ENCODE assay signal across 9 mouse cellular contexts in the genomic region with DNA sequence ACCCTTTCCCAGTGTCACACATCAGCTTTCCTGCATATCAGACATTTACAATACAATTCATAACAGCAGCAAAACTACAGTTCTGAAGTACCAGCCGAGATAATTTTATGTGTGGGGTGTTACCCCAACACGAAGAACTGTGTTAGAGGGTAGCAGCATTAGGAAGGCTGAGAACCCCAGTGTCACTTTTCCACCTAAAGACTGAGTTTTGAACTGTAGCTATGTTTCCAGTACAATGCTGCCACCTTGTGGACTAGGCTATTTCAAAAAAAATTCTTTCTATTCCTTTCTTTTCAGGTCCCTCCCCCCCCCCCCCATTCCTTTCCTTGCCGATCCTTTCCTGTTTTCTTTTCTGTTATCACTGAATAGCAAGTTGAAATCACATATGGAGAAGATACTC. TPM values are rescaled to one million over a fixed set of nuclear protein-coding genes. Genes with fewer than 3 reads are reported as not detected.
DNase-seq lines count a peak whose midpoint lies in the region; ATAC-seq and TF ChIP-seq lines count a peak whose summit lies in the region.
"Had no signal": no experiment of that assay in that cellular context is flagged by ENCODE, and none has a peak within 500 bp of the region (broad histone marks: within the 10 kb centered on the region; RNA-seq: fewer than 3 reads in every experiment).

No protein-coding gene starts in this region.

- H3K36me3 ChIP-seq in forebrain, embryonic 14.5 days (ENCODE audit: control insufficient read depth, insufficient read depth, low read length) = no peaks in the 10 kb centered on the region
- no peaks in the 10 kb centered on the region for H3K36me3 ChIP-seq in forebrain, embryonic 10.5 days (replicated peaks)
- no peaks in the 10 kb centered on the region for H3K36me3 ChIP-seq in liver, adult 2 months (ENCODE audit: control insufficient read depth, insufficient read depth, low read length)
- no peaks in the 10 kb centered on the region for H3K36me3 ChIP-seq in liver, embryonic 11.5 days (ENCODE audit: control insufficient read depth, insufficient read depth, low read length)
- H3K36me3 ChIP-seq in lung, embryonic 14.5 days (ENCODE audit: insufficient read depth) = no peaks in the 10 kb centered on the region

- peak; percentile 46 for TF ChIP-seq CTCF in liver, adult 2 months (IDR thresholded peaks at IDR 0.05; ENCODE audit: low read depth, low read length)
- TF ChIP-seq CTCF in Patski (IDR thresholded peaks at IDR 0.05) = peak; percentile 41
- peak; percentile 46 for TF ChIP-seq CTCF in lung, embryonic 14.5 days (IDR thresholded peaks at IDR 0.05; ENCODE audit: low read depth)

- peak; percentile 72 for DNase-seq in forebrain, embryonic 14.5 days (ENCODE audit: low spot score)
- DNase-seq in forebrain, embryonic 10.5 days (ENCODE audit: extremely low spot score, low spot score) = no peak
- peak; percentile 50 for DNase-seq in liver, adult 2 months (ENCODE audit: extremely low read depth, low read depth, low spot score)
- no peak for DNase-seq in liver, embryonic 11.5 days (ENCODE audit: low spot score)
- peak; percentile 12 for DNase-seq in Patski (ENCODE audit: low read depth, low spot score)
- DNase-seq in lung, embryonic 14.5 days = peak; percentile 88
- no peak for DNase-seq in spleen, adult 12 weeks (ENCODE audit: low spot score)

- H3K9ac ChIP-seq in forebrain, embryonic 14.5 days (ENCODE audit: low read length) = no peak overlapping the region
- H3K9ac ChIP-seq in liver, adult 2 months (ENCODE audit: low read depth, low read length) = no peak overlapping the region
- no peak overlapping the region for H3K9ac ChIP-seq in liver, embryonic 11.5 days (ENCODE audit: low read depth, low read length)
- no peak overlapping the region for H3K9ac ChIP-seq in lung, embryonic 14.5 days

- no peaks in the 10 kb centered on the region for H3K9me3 ChIP-seq in forebrain, embryonic 14.5 days (replicated peaks; ENCODE audit: control insufficient read depth, low read length)
- H3K9me3 ChIP-seq in forebrain, embryonic 10.5 days = no peaks in the 10 kb centered on the region
- no peaks in the 10 kb centered on the region; the same call in 1 of the 2 replicates for H3K9me3 ChIP-seq in liver, embryonic 11.5 days (ENCODE audit: control insufficient read depth, low read length)
- H3K9me3 ChIP-seq in lung, embryonic 14.5 days (ENCODE audit: low read depth, low read length) = no peaks in the 10 kb centered on the region

- H3K79me2 ChIP-seq in liver, adult 2 months (ENCODE audit: control insufficient read depth, insufficient read depth, low read length) = no peaks in the 10 kb centered on the region

- no peaks in the 10 kb centered on the region for H3K27me3 ChIP-seq in forebrain, embryonic 14.5 days (replicated peaks; ENCODE audit: control insufficient read depth, insufficient read depth, low read length)
- H3K27me3 ChIP-seq in forebrain, embryonic 10.5 days (ENCODE audit: poor library complexity, severe bottlenecking) = peaks cover 60% of the 10 kb centered on the region
- H3K27me3 ChIP-seq in liver, adult 2 months (ENCODE audit: control insufficient read depth, insufficient read depth, low read length) = no peaks in the 10 kb centered on the region
- no peaks in the 10 kb centered on the region for H3K27me3 ChIP-seq in liver, embryonic 11.5 days (replicated peaks; ENCODE audit: control insufficient read depth, insufficient read depth, low read length)
- peaks cover 9% of the 10 kb centered on the region for H3K27me3 ChIP-seq in Patski
- H3K27me3 ChIP-seq in lung, embryonic 14.5 days (ENCODE audit: insufficient read depth, low read length) = no peaks in the 10 kb centered on the region

- POLR2A ChIA-PET in Patski (lab: Charles Lee) = no interaction called here

- no peak overlapping the region for H3K4me3 ChIP-seq in forebrain, embryonic 14.5 days (ENCODE audit: low read depth, low read length)
- H3K4me3 ChIP-seq in forebrain, embryonic 10.5 days = no peak overlapping the region
- no peak overlapping the region for H3K4me3 ChIP-seq in liver, adult 2 months (ENCODE audit: insufficient read depth, low read depth, low read length)
- no peak overlapping the region for H3K4me3 ChIP-seq in liver, embryonic 11.5 days (ENCODE audit: low read depth, low read length)
- no peak overlapping the region for H3K4me3 ChIP-seq in lung, embryonic 14.5 days (ENCODE audit: low read depth, low read length)

- in situ Hi-C loops in Patski (cut with MboI; ENCODE audit: low pct_unique_long_range_greater_than_20kb) = loop anchor here (5.0 to 25.0 kb wide), 3 partner anchors 267 to 1537 kb away; partner anchors contain the start of genes Cltrn and Ctps2

- H3K4me2 ChIP-seq in forebrain, embryonic 14.5 days (ENCODE audit: low read length) = no peak overlapping the region
- H3K4me2 ChIP-seq in liver, embryonic 11.5 days = no peak overlapping the region
- no peak overlapping the region for H3K4me2 ChIP-seq in lung, embryonic 14.5 days

- no peaks in the 10 kb centered on the region for H3K4me1 ChIP-seq in forebrain, embryonic 14.5 days (ENCODE audit: control insufficient read depth, insufficient read depth, low read length)
- H3K4me1 ChIP-seq in forebrain, embryonic 10.5 days = no peaks in the 10 kb centered on the region
- H3K4me1 ChIP-seq in liver, adult 2 months (ENCODE audit: control insufficient read depth, insufficient read depth, low read length) = peaks cover 2% of the 10 kb centered on the region; the same call in 1 of the 2 replicates
- no peaks in the 10 kb centered on the region; the same call in none of the 2 replicates for H3K4me1 ChIP-seq in liver, embryonic 11.5 days (replicated peaks; ENCODE audit: control insufficient read depth, insufficient read depth, low read length)
- H3K4me1 ChIP-seq in lung, embryonic 14.5 days (ENCODE audit: insufficient read depth) = no peaks in the 10 kb centered on the region

- H3K27ac ChIP-seq in forebrain, embryonic 14.5 days (ENCODE audit: low read depth, low read length) = no peak overlapping the region
- no peak overlapping the region for H3K27ac ChIP-seq in forebrain, embryonic 10.5 days
- H3K27ac ChIP-seq in liver, adult 2 months (replicated peaks; ENCODE audit: insufficient read depth, low read depth, low read length) = no peak overlapping the region
- H3K27ac ChIP-seq in liver, embryonic 11.5 days (ENCODE audit: low read depth, low read length) = no peak overlapping the region
- H3K27ac ChIP-seq in lung, embryonic 14.5 days (ENCODE audit: low read depth) = no peak overlapping the region

- CTCF ChIA-PET in Patski (lab: Charles Lee) = interaction anchor here (3.7 kb wide), 1 partner anchor 265 kb away, joined by 17 read pairs; no protein-coding TSS in a partner anchor

- TF ChIP-seq POLR2A in liver, adult 2 months (IDR thresholded peaks at IDR 0.05; ENCODE audit: extremely low read depth, insufficient read depth, low read length) = no peak

- no peak for ATAC-seq in forebrain, embryonic 14.5 days
- ATAC-seq in liver, embryonic 11.5 days (replicated peaks; ENCODE audit: low FRiP score) = no peak
- no peak for ATAC-seq in Patski
- peak; percentile 60; the same call in 1 of the 2 replicates for ATAC-seq in erythroblast, adult 5-6 weeks (replicated peaks; ENCODE audit: low FRiP score, poor library complexity, severe bottlenecking)
- ATAC-seq in lung, embryonic 14.5 days (ENCODE audit: insufficient read depth) = peak; percentile 70; the same call in 1 of the 2 replicates

- WGBS in forebrain, embryonic 14.5 days = 52% methylated on average over 3 of the region's 3 CpGs
- 43% methylated on average over 3 of the region's 3 CpGs for WGBS in forebrain, embryonic 10.5 days
- 9% methylated on average over 3 of the region's 3 CpGs for WGBS in liver, adult 2 months
- WGBS in liver, embryonic 11.5 days = 29% methylated on average over 3 of the region's 3 CpGs
- WGBS in lung, embryonic 14.5 days = 19% methylated on average over 3 of the region's 3 CpGs

RNA-seq across cellular contexts. Expression of gene Asb11, which starts 12.4 kb away (rescaled TPM):
- polyA plus RNA-seq in forebrain, embryonic 14.5 days (2014; fragmentation: Nextera tagmentation; extraction: Ambion mirVana) = 0.12 TPM in 1 of 2 replicates, not detected in the other
- polyA plus RNA-seq in forebrain, embryonic 10.5 days (2016; fragmentation: Nextera tagmentation; extraction: Ambion mirVana) = not detected in 2 replicates
- 0.09 TPM in 1 of 2 replicates, not detected in the other for total RNA-seq in liver, adult 2 months (2014; rRNA removed)
- not detected in 2 replicates for polyA plus RNA-seq in liver, adult 2 months (2012; rRNA removed)
- polyA plus RNA-seq in liver, embryonic 11.5 days (2014; fragmentation: Nextera tagmentation; extraction: Ambion mirVana) = not detected in 2 replicates
- not detected for polyA plus RNA-seq in Patski (2021)
- not detected in 2 replicates for total RNA-seq in erythroblast, adult 5-6 weeks (2015; ENCODE audit: low replicate concordance)
- 0.77 and 3.3 TPM in 2 replicates for total RNA-seq in erythroblast, adult 5-6 weeks (2017; ENCODE audit: low replicate concordance)
- polyA plus RNA-seq in lung, embryonic 14.5 days (2014; fragmentation: Nextera tagmentation; extraction: Ambion mirVana) = not detected in 2 replicates

RNA-seq across cellular contexts. Expression of gene Piga, which starts 29.6 kb away (rescaled TPM):
- polyA plus RNA-seq in forebrain, embryonic 14.5 days (2014; fragmentation: Nextera tagmentation; extraction: Ambion mirVana) = 7.6 and 7.7 TPM in 2 replicates
- 20.9 and 22.4 TPM in 2 replicates for polyA plus RNA-seq in forebrain, embryonic 10.5 days (2016; fragmentation: Nextera tagmentation; extraction: Ambion mirVana)
- 3.3 and 3.6 TPM in 2 replicates for total RNA-seq in liver, adult 2 months (2014; rRNA removed)
- 1.7 and 2.0 TPM in 2 replicates for polyA plus RNA-seq in liver, adult 2 months (2012; rRNA removed)
- polyA plus RNA-seq in liver, embryonic 11.5 days (2014; fragmentation: Nextera tagmentation; extraction: Ambion mirVana) = 28.1 and 31.9 TPM in 2 replicates
- polyA plus RNA-seq in Patski (2021) = 7.8 TPM
- total RNA-seq in erythroblast, adult 5-6 weeks (2015; ENCODE audit: low replicate concordance) = 29.9 and 38.6 TPM in 2 replicates
- 34.5 and 55.8 TPM in 2 replicates for total RNA-seq in erythroblast, adult 5-6 weeks (2017; ENCODE audit: low replicate concordance)
- polyA plus RNA-seq in lung, embryonic 14.5 days (2014; fragmentation: Nextera tagmentation; extraction: Ambion mirVana) = 21.3 and 23.3 TPM in 2 replicates

RNA-seq across cellular contexts. Expression of gene Asb9, which starts 56.9 kb away (rescaled TPM):
- not detected in 2 replicates for polyA plus RNA-seq in forebrain, embryonic 14.5 days (2014; fragmentation: Nextera tagmentation; extraction: Ambion mirVana)
- 0.22 and 0.53 TPM in 2 replicates for polyA plus RNA-seq in forebrain, embryonic 10.5 days (2016; fragmentation: Nextera tagmentation; extraction: Ambion mirVana)
- total RNA-seq in liver, adult 2 months (2014; rRNA removed) = not detected in 2 replicates
- not detected in 2 replicates for polyA plus RNA-seq in liver, adult 2 months (2012; rRNA removed)
- polyA plus RNA-seq in liver, embryonic 11.5 days (2014; fragmentation: Nextera tagmentation; extraction: Ambion mirVana) = 0.25 and 0.38 TPM in 2 replicates
- 0.51 TPM for polyA plus RNA-seq in Patski (2021)
- total RNA-seq in erythroblast, adult 5-6 weeks (2015; ENCODE audit: low replicate concordance) = not detected in 2 replicates
- total RNA-seq in erythroblast, adult 5-6 weeks (2017; ENCODE audit: low replicate concordance) = not detected in 2 replicates
- not detected in 2 replicates for polyA plus RNA-seq in lung, embryonic 14.5 days (2014; fragmentation: Nextera tagmentation; extraction: Ambion mirVana)
- total RNA-seq: heart, postnatal 14 days had no signal

Comparison
In these comparisons a context has a peak if more than half of its experiments do, and no peak if none do; other contexts are left out.
1. DNase-seq: peak in forebrain, embryonic 14.5 days (single experiment), liver, adult 2 months (single experiment), Patski (single experiment) and lung, embryonic 14.5 days (single experiment); none in forebrain, embryonic 10.5 days (single experiment), liver, embryonic 11.5 days (single experiment) and spleen, adult 12 weeks (single experiment).
2. ATAC-seq: peak in erythroblast, adult 5-6 weeks (single experiment) and lung, embryonic 14.5 days (single experiment); none in forebrain, embryonic 14.5 days (single experiment), liver, embryonic 11.5 days (single experiment) and Patski (single experiment).
3. Peak in every context shown above with its lines, with median percentiles within 50 percentile points of each other: CTCF ChIP-seq.